Mouse (Mus musculus) lung, adult 2 months (tissue): ENCODE measurements around the gene Rpl6. TPM values are rescaled to one million over a fixed set of nuclear protein-coding genes. Genes with fewer than 3 reads are reported as not detected.

Source experiments
- DNase-seq: peaks from one replicate; pipeline ENCODE4 v3.0.0; 2022
- H3K4me1 ChIP-seq: fragments of 200-500 bp; 2 replicates; pipeline ENCODE4 v1.6.1; 2011; ENCODE audit warnings: low read length; ENCODE audit not compliant: control insufficient read depth, insufficient read depth
- H3K4me3 ChIP-seq: fragments of 200-500 bp; replicated peaks from 2 replicates; pipeline ENCODE3; 2011; ENCODE audit warnings: low read depth, mild to moderate bottlenecking, control low read depth, low read length; ENCODE audit errors: extremely low read depth
- CTCF ChIP-seq: fragments of 200-500 bp; IDR thresholded peaks from 2 replicates; pipeline ENCODE4 v1.5.1; 2011; ENCODE audit warnings: mild to moderate bottlenecking, low read length, control low read depth; ENCODE audit not compliant: insufficient read depth
- POLR2A ChIP-seq: fragments of 200-500 bp; IDR thresholded peaks from 2 replicates; pipeline ENCODE4 v1.6.1; 2011; ENCODE audit warnings: low read depth, mild to moderate bottlenecking, control low read depth, low read length, borderline replicate concordance; ENCODE audit errors: extremely low read depth
- WGBS: fragments of 180-500 bp; shearing (Covaris S2); methylation state at CpG from one replicate; pipeline ENCODE4 v1.1.7; 2018; 5-methylcytosine and 5-hydroxymethylcytosine counted together
- polyA plus RNA-seq: library from polyadenylated mRNA; depleted of rRNA; stranded (reverse); fragments of >200 nt; gene quantifications from 2 replicates; pipeline ENCODE4 v1.2.3, GENCODE M21; 2012; rRNA removed

The Rpl6 gene
- polyA plus RNA-seq, 1 experiment: 213 TPM

DNA sequence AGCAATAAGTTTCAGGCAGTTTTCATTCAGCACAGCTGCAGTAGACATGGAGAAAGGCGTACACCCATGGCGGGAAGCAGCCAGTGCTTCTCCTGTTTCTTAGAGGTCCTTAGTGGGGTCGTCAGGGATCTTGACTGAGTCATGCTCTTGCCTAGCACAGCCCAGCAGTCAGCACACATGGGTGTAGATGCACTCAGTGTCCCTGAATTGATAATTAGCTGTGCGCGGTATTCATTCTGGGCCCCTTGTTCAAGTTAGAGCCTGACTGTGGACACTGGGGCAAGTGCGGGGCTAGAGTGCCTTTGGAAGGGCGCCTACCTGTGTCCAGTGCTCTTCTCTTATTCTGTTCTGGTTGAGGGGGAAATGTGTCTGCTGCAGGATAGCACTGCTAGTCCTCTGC, 40.9 kb downstream of the Rpl6 start:
- DNase-seq: no peak
- TF ChIP-seq POLR2A (no peak), CTCF (no peak)
- 78% methylated on average over 7 of the region's 7 CpGs for WGBS
- peaks cover 8% of the 10 kb centered on the region for H3K4me1 ChIP-seq
- H3K4me3 ChIP-seq: no peak overlapping the region

DNA sequence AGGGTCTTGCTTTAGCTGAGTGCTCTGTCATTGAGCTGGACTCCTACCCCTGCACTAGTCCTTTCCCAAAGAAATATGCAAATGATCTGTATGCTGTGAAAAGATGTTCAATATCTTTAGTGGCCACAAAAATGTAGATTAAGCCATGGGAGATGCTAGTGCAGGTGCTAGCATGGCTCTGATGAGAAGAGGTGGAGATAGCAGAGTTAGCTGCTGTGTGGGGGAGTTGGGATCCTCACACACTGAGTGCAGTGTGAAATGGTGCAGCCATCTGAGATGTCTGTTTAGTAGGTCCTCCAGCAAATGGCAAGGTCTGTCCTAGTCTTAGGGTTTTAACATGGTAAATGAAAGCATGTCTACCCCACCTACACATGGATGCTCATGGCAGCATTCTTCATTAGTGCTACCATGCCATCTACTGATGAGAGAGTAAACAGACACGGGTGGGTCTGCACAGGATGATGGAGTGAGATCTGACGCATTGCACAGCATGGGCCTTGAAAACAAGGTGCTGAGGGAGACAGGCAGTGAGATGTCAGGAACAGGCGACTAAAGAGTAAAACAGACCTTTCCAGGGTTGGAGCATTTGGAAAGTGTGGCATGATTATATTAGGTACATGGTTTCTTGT, 44.6 kb downstream of the Rpl6 start:
- DNase-seq: no peak
- WGBS: 71% methylated on average over 3 of the region's 3 CpGs
- no peak for TF ChIP-seq POLR2A
- TF ChIP-seq CTCF: no peak
- no peaks in the 10 kb centered on the region; the same call in 1 of the 2 replicates for H3K4me1 ChIP-seq
- H3K4me3 ChIP-seq: no peak overlapping the region

DNA sequence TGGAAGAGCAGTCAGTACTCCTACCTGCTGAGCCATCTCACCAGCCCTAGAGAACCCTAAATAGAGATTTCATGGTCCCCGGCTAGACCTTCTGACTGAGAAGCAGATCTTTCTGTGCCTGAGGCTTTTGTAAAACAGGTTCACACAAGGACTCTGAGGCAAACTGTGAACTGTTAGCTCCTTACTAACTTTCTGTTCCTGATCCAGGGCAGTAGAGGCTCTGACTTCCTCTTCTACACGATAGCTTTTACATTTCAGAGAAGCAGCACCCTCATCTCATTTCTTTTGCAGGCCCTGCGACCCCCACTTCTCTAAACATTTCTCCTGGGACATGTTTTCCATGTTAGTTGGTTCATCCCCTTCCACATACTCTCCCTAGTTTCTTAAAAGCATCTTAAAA, 45.4 kb downstream of the Rpl6 start:
- Histone ChIP-seq H3K4me3 (no peak overlapping the region), H3K4me1 (no peaks in the 10 kb centered on the region; the same call in 1 of the 2 replicates)
- 76% methylated on average over 3 of the region's 3 CpGs for WGBS
- TF ChIP-seq CTCF (no peak), POLR2A (no peak)
- no peak for DNase-seq

DNA sequence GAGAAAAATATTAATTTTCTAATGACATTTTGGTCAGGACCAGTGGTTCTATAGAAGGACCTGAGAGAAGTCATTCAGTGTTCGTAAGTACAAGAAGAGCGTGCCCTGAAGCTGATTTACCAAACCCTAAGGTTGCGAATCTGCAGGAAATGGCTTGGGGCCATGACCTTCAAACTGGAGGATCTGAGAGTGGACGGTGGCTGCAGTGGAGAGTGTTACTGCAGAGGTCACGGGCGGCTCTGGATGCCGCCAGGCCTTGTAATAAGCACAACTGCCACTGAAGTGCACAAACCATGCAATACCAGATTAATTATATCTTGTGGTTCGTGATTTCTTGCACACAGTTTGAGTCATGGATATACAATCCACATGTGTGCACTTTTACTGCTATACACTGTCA, 47.5 kb downstream of the Rpl6 start:
- Histone ChIP-seq H3K4me1 (no peaks in the 10 kb centered on the region), H3K4me3 (no peak overlapping the region)
- WGBS: 56% methylated on average over 8 of the region's 8 CpGs
- no peak for DNase-seq
- TF ChIP-seq CTCF (no peak), POLR2A (no peak)

DNA sequence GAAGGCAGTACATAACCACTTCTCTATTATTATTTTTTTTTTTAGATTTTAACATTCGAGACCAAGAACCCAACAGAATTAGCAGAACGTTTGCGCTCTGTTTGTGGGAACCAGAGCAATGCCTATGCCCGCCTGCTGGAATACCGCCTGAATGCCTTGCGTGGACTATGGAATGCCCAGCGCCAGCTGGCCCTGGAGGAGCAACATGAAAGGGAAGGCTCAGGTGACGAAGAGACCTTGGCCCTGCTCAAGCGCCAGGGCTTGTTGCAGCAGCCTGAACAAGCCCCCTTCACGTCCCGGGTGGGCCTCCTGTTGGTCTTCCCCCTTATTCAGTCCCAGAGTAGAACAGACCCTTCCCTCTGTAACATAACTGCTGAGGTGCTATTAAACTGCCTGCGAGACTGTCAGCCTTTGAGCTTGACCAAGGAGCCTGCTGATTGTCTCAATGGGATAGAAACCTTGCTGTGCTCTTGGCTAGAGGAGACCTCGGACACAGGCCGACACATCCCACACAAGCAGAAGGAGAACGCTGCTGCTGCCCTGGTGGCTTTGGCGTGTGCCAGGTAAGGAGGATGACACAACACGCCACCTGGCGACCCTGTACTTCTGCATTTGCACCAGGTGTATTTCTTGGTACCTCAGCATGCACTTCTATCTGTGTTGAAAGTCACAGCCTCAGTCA, 49.7 kb downstream of the Rpl6 start:
- Histone ChIP-seq H3K4me1 (no peaks in the 10 kb centered on the region), H3K4me3 (no peak overlapping the region)
- no peak for TF ChIP-seq CTCF
- TF ChIP-seq POLR2A: no peak
- no peak for DNase-seq
- 90% methylated on average over 18 of the region's 18 CpGs for WGBS

DNA sequence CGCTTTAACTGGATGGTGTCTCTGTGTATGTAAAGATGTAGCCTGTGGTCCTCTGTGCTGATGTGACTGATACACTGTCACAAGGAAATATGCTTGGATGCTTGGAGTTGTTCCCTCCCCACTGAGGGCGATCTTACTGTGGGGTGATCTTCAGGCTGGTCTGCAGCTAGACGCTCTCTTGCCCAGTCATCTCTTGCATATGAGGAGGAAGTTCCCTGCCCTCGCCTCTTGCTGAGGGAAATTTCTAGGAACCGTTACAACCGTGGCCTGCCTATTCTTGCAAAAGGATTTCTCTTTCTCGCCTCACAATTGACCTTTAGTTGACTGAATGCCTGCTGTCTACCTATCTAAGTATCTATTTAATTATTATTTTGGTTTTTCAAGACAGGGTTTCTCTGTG, 50.7 kb downstream of the Rpl6 start:
- DNase-seq: no peak
- H3K4me1 ChIP-seq: no peaks in the 10 kb centered on the region
- no peak overlapping the region for H3K4me3 ChIP-seq
- WGBS: 82% methylated on average over 7 of the region's 7 CpGs
- TF ChIP-seq CTCF (no peak), POLR2A (no peak)

Other genes with a start within 250 kb of the Rpl6 start
- not detected in 2 replicates for gene Rph3a, start 194.4 kb upstream of the Rpl6 start, polyA plus RNA-seq
- gene Ptpn11, start 13.1 kb upstream of the Rpl6 start, polyA plus RNA-seq: 31.2 and 44.4 TPM in 2 replicates
- 15.4 and 16.4 TPM in 2 replicates for gene Hectd4, start 15.7 kb downstream of the Rpl6 start, polyA plus RNA-seq
- 83.8 and 108 TPM in 2 replicates for gene Trafd1, start 181.2 kb downstream of the Rpl6 start, polyA plus RNA-seq
- gene Naa25, start 193.5 kb downstream of the Rpl6 start, polyA plus RNA-seq: 6.2 and 10.0 TPM in 2 replicates
- 23.6 and 24.2 TPM in 2 replicates for gene Tmem116, start 247.4 kb downstream of the Rpl6 start, polyA plus RNA-seq
- gene Erp29, start 248.0 kb downstream of the Rpl6 start, polyA plus RNA-seq: 30.3 and 34.0 TPM in 2 replicates